Mouse (Mus musculus): Measurements from ENCODE around the gene Iqch. TPM values are rescaled to one million over a fixed set of nuclear protein-coding genes. Genes with fewer than 3 reads are reported as not detected.

Gene Iqch
- polyA plus RNA-seq, 1 experiment = not detected

DNA sequence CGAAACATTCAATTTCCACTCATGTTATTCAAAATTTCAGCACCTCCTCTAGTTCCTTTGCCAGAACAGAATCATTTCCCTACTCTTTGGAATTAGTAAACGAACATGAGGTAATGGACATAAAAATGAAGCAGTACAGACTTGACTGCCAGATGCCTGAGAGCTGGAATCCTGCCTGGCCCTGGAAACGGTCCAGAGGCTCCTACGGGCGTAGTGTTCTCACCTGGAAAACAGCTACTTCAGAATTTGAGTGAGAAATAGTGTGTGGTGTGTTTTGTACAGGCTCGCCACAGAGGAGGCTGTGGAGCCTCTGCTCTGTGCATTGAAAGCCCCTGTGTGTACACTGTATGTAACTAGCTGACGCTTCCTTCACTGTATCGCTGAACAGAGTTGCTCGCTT, 5.6 kb downstream of the Iqch start:
- no peaks in the 10 kb centered on the region for H3K9me3 ChIP-seq (replicated peaks; ENCODE audit: control insufficient read depth, insufficient read depth, low read length, poor library complexity, severe bottlenecking)
- H3K36me3 ChIP-seq (ENCODE audit: control insufficient read depth, insufficient read depth, low read length, poor library complexity, severe bottlenecking) = no peaks in the 10 kb centered on the region
- no peak overlapping the region for H3K4me3 ChIP-seq (ENCODE audit: low read depth, low read length)
- no peaks in the 10 kb centered on the region for H3K4me1 ChIP-seq (ENCODE audit: control insufficient read depth, insufficient read depth, low read length)
- no peak overlapping the region for H3K9ac ChIP-seq (ENCODE audit: low read depth, poor library complexity, severe bottlenecking)
- no peak overlapping the region for H3K27ac ChIP-seq (ENCODE audit: insufficient read depth, low read length)
- no peaks in the 10 kb centered on the region for H3K27me3 ChIP-seq (ENCODE audit: control insufficient read depth, insufficient read depth, low read length, poor library complexity, severe bottlenecking)
- TF ChIP-seq POLR2A (IDR thresholded peaks at IDR 0.05; ENCODE audit: insufficient read depth, low read length) (no peak), CTCF (IDR thresholded peaks at IDR 0.05; ENCODE audit: low read depth, low read length) (no peak), EP300 (IDR thresholded peaks at IDR 0.05; ENCODE audit: insufficient read depth, low read depth, low read length) (no peak)

GRCm38 (mm10) chr9:63595652-63596051, 6.6 kb downstream of the Iqch start:
- Histone ChIP-seq H3K9ac (ENCODE audit: low read depth, poor library complexity, severe bottlenecking) (no peak overlapping the region), H3K4me3 (ENCODE audit: low read depth, low read length) (no peak overlapping the region), H3K4me1 (ENCODE audit: control insufficient read depth, insufficient read depth, low read length) (no peaks in the 10 kb centered on the region), H3K27me3 (ENCODE audit: control insufficient read depth, insufficient read depth, low read length, poor library complexity, severe bottlenecking) (no peaks in the 10 kb centered on the region), H3K36me3 (ENCODE audit: control insufficient read depth, insufficient read depth, low read length, poor library complexity, severe bottlenecking) (no peaks in the 10 kb centered on the region), H3K27ac (ENCODE audit: insufficient read depth, low read length) (no peak overlapping the region), H3K9me3 (replicated peaks; ENCODE audit: control insufficient read depth, insufficient read depth, low read length, poor library complexity, severe bottlenecking) (no peaks in the 10 kb centered on the region)
- no peak for TF ChIP-seq CTCF (IDR thresholded peaks at IDR 0.05; ENCODE audit: low read depth, low read length)
- TF ChIP-seq POLR2A (IDR thresholded peaks at IDR 0.05; ENCODE audit: insufficient read depth, low read length) = no peak
- TF ChIP-seq EP300 (IDR thresholded peaks at IDR 0.05; ENCODE audit: insufficient read depth, low read depth, low read length) = no peak

GRCm38 (mm10) chr9:63595032-63595431, 7.3 kb downstream of the Iqch start:
- no peak overlapping the region for H3K27ac ChIP-seq (ENCODE audit: insufficient read depth, low read length)
- no peaks in the 10 kb centered on the region for H3K36me3 ChIP-seq (ENCODE audit: control insufficient read depth, insufficient read depth, low read length, poor library complexity, severe bottlenecking)
- H3K4me3 ChIP-seq (ENCODE audit: low read depth, low read length) = no peak overlapping the region
- no peak overlapping the region for H3K9ac ChIP-seq (ENCODE audit: low read depth, poor library complexity, severe bottlenecking)
- no peaks in the 10 kb centered on the region for H3K9me3 ChIP-seq (replicated peaks; ENCODE audit: control insufficient read depth, insufficient read depth, low read length, poor library complexity, severe bottlenecking)
- H3K4me1 ChIP-seq (ENCODE audit: control insufficient read depth, insufficient read depth, low read length) = no peaks in the 10 kb centered on the region
- no peaks in the 10 kb centered on the region for H3K27me3 ChIP-seq (ENCODE audit: control insufficient read depth, insufficient read depth, low read length, poor library complexity, severe bottlenecking)
- TF ChIP-seq POLR2A (IDR thresholded peaks at IDR 0.05; ENCODE audit: insufficient read depth, low read length) (no peak), EP300 (IDR thresholded peaks at IDR 0.05; ENCODE audit: insufficient read depth, low read depth, low read length) (no peak), CTCF (IDR thresholded peaks at IDR 0.05; ENCODE audit: low read depth, low read length) (no peak)

GRCm38 (mm10) chr9:63591661-63592256, 10.5 kb downstream of the Iqch start:
- TF ChIP-seq CTCF (IDR thresholded peaks at IDR 0.05; ENCODE audit: low read depth, low read length) = no peak
- TF ChIP-seq POLR2A (IDR thresholded peaks at IDR 0.05; ENCODE audit: insufficient read depth, low read length) = no peak
- no peak for TF ChIP-seq EP300 (IDR thresholded peaks at IDR 0.05; ENCODE audit: insufficient read depth, low read depth, low read length)
- Histone ChIP-seq H3K9me3 (replicated peaks; ENCODE audit: control insufficient read depth, insufficient read depth, low read length, poor library complexity, severe bottlenecking) (no peaks in the 10 kb centered on the region), H3K27ac (ENCODE audit: insufficient read depth, low read length) (no peak overlapping the region), H3K4me3 (ENCODE audit: low read depth, low read length) (no peak overlapping the region), H3K9ac (ENCODE audit: low read depth, poor library complexity, severe bottlenecking) (no peak overlapping the region), H3K36me3 (ENCODE audit: control insufficient read depth, insufficient read depth, low read length, poor library complexity, severe bottlenecking) (no peaks in the 10 kb centered on the region), H3K4me1 (ENCODE audit: control insufficient read depth, insufficient read depth, low read length) (no peaks in the 10 kb centered on the region), H3K27me3 (ENCODE audit: control insufficient read depth, insufficient read depth, low read length, poor library complexity, severe bottlenecking) (no peaks in the 10 kb centered on the region)

DNA sequence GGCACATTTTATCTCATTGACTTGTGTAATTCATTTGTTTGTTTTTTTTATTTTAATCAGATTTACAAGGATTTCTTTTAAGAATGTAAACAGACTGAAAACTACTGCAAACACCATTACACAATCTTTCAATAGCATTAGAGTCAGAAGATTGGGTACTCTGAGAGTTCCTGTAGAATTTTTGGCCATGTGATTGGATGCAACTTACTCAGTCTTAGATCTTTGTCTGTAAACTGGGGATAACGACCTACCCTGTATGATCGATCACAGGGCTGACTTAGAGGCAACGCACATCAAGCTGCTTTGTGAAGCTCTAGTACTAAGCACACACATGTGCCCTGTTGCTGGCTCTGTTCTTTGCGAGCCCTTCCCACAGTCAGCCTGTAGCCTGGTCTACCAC, 11.7 kb downstream of the Iqch start:
- Histone ChIP-seq H3K4me3 (ENCODE audit: low read depth, low read length) (no peak overlapping the region), H3K4me1 (ENCODE audit: control insufficient read depth, insufficient read depth, low read length) (no peaks in the 10 kb centered on the region), H3K9me3 (replicated peaks; ENCODE audit: control insufficient read depth, insufficient read depth, low read length, poor library complexity, severe bottlenecking) (no peaks in the 10 kb centered on the region), H3K36me3 (ENCODE audit: control insufficient read depth, insufficient read depth, low read length, poor library complexity, severe bottlenecking) (no peaks in the 10 kb centered on the region), H3K9ac (ENCODE audit: low read depth, poor library complexity, severe bottlenecking) (no peak overlapping the region), H3K27me3 (ENCODE audit: control insufficient read depth, insufficient read depth, low read length, poor library complexity, severe bottlenecking) (no peaks in the 10 kb centered on the region), H3K27ac (ENCODE audit: insufficient read depth, low read length) (no peak overlapping the region)
- TF ChIP-seq CTCF (IDR thresholded peaks at IDR 0.05; ENCODE audit: low read depth, low read length) (no peak), POLR2A (IDR thresholded peaks at IDR 0.05; ENCODE audit: insufficient read depth, low read length) (no peak), EP300 (IDR thresholded peaks at IDR 0.05; ENCODE audit: insufficient read depth, low read depth, low read length) (no peak)

GRCm38 (mm10) chr9:63589209-63589608, 13.1 kb downstream of the Iqch start:
- no peaks in the 10 kb centered on the region for H3K27me3 ChIP-seq (ENCODE audit: control insufficient read depth, insufficient read depth, low read length, poor library complexity, severe bottlenecking)
- no peak overlapping the region for H3K9ac ChIP-seq (ENCODE audit: low read depth, poor library complexity, severe bottlenecking)
- no peaks in the 10 kb centered on the region for H3K4me1 ChIP-seq (ENCODE audit: control insufficient read depth, insufficient read depth, low read length)
- no peak overlapping the region for H3K27ac ChIP-seq (ENCODE audit: insufficient read depth, low read length)
- no peak overlapping the region for H3K4me3 ChIP-seq (ENCODE audit: low read depth, low read length)
- H3K36me3 ChIP-seq (ENCODE audit: control insufficient read depth, insufficient read depth, low read length, poor library complexity, severe bottlenecking) = no peaks in the 10 kb centered on the region
- no peaks in the 10 kb centered on the region for H3K9me3 ChIP-seq (replicated peaks; ENCODE audit: control insufficient read depth, insufficient read depth, low read length, poor library complexity, severe bottlenecking)
- TF ChIP-seq EP300 (IDR thresholded peaks at IDR 0.05; ENCODE audit: insufficient read depth, low read depth, low read length) (no peak), CTCF (IDR thresholded peaks at IDR 0.05; ENCODE audit: low read depth, low read length) (no peak), POLR2A (IDR thresholded peaks at IDR 0.05; ENCODE audit: insufficient read depth, low read length) (no peak)
